In the genomic region with DNA sequence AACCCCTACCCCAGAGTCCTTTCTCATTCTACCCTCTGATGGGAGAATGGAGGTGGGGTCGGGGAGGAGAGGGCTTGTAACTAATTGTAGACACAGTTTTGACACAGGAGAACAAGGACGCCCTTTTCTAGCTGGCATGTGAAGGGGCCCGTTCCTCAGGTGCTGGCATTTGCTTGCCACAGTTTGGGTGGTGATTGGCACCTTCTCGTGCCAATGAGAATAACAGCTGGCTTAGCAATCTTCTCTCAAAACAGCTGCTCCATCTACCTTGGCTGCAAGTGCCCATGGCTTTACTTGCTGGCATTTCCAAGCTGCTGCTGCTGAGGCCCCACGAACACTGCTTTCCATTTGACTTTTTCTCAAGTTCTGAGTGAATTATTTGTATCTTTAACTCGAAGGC, we compare ENCODE assay signal across 9 mouse cellular contexts.
"Had no signal": no experiment of that assay in that cellular context is flagged by ENCODE, and none has a peak within 500 bp of the region (broad histone marks: within the 10 kb centered on the region; RNA-seq: fewer than 3 reads in every experiment).

No protein-coding gene starts in this region.

- DNase-seq: liver, postnatal 0 days; lung, adult 2 months; lung, postnatal 14 days; lung, postnatal 36 days; midbrain, embryonic 14.5 days; right cerebral cortex, postnatal 14 days; thymus, adult 2 months; thymus, postnatal 25 days; thymus, postnatal 4 days had no signal
